Mouse (Mus musculus): ENCODE data around the gene Ppp3ca. TPM values are rescaled to one million over a fixed set of nuclear protein-coding genes. Genes with fewer than 3 reads are reported as not detected.
A peak's percentile ranks its signal among the peaks of the same experiment; 100 is the strongest.

Gene Ppp3ca
- polyA plus RNA-seq (2016; fragmentation: Nextera tagmentation; extraction: Ambion mirVana) = 110 and 119 TPM in 2 replicates

GRCm38 (mm10) chr3:136670110-136670359, at the start of gene Ppp3ca:
Ppp3ca (plus strand) TSS chr3:136670124.
- ATAC-seq (ENCODE audit: insufficient number of reproducible peaks, insufficient read depth, low FRiP score, low TSS enrichment, low read depth) = no peak
- 0% methylated on average over 11 of the region's 43 CpGs for WGBS
- peak within 1 kb of the TSS; percentile 84 for H3K9ac ChIP-seq (replicated peaks)

GRCm38 (mm10) chr3:136640544-136641230, 29.2 kb upstream of the Ppp3ca start:
- 76% methylated on average over 5 of the region's 5 CpGs for WGBS
- no peak overlapping the region for H3K4me2 ChIP-seq
- no peaks in the 10 kb centered on the region for H3K27me3 ChIP-seq
- H3K4me3 ChIP-seq (replicated peaks) = no peak overlapping the region
- ATAC-seq (ENCODE audit: insufficient number of reproducible peaks, insufficient read depth, low FRiP score, low TSS enrichment, low read depth) = no peak
- H3K27ac ChIP-seq = no peak overlapping the region
- no peaks in the 10 kb centered on the region for H3K4me1 ChIP-seq (replicated peaks)
- no peaks in the 10 kb centered on the region for H3K36me3 ChIP-seq
- no peaks in the 10 kb centered on the region for H3K9me3 ChIP-seq
- no peak overlapping the region for H3K9ac ChIP-seq (replicated peaks)

More at GRCm38 (mm10) chr3:136670110-136670359, at the start of gene Ppp3ca:
- Histone ChIP-seq H3K27ac (peak within 1 kb of the TSS; percentile 96), H3K9me3 (no peaks in the 10 kb centered on the region), H3K4me3 (replicated peaks) (peak within 1 kb of the TSS; percentile 84), H3K4me1 (replicated peaks) (peaks cover 22% of the 10 kb centered on the region), H3K36me3 (no peaks in the 10 kb centered on the region), H3K27me3 (no peaks in the 10 kb centered on the region), H3K4me2 (peak within 1 kb of the TSS; percentile 75)

GRCm38 (mm10) chr3:136650966-136651365, 19.0 kb upstream of the Ppp3ca start:
- Histone ChIP-seq H3K9me3 (no peaks in the 10 kb centered on the region), H3K4me1 (replicated peaks) (no peaks in the 10 kb centered on the region), H3K27ac (no peak overlapping the region), H3K27me3 (no peaks in the 10 kb centered on the region), H3K9ac (replicated peaks) (no peak overlapping the region), H3K4me2 (no peak overlapping the region), H3K4me3 (replicated peaks) (no peak overlapping the region), H3K36me3 (no peaks in the 10 kb centered on the region)
- ATAC-seq (ENCODE audit: insufficient number of reproducible peaks, insufficient read depth, low FRiP score, low TSS enrichment, low read depth) = no peak
- WGBS = 69% methylated on average over 4 of the region's 4 CpGs

- H3K9ac ChIP-seq (replicated peaks) = no peak overlapping the region
- no peaks in the 10 kb centered on the region for H3K27me3 ChIP-seq
- no peaks in the 10 kb centered on the region for H3K9me3 ChIP-seq
- H3K36me3 ChIP-seq = no peaks in the 10 kb centered on the region
- no peak for ATAC-seq (ENCODE audit: insufficient number of reproducible peaks, insufficient read depth, low FRiP score, low TSS enrichment, low read depth)
- no peak overlapping the region for H3K27ac ChIP-seq
- H3K4me1 ChIP-seq (replicated peaks) = no peaks in the 10 kb centered on the region
- 43% methylated on average over 6 of the region's 6 CpGs for WGBS
- H3K4me2 ChIP-seq = no peak overlapping the region
- no peak overlapping the region for H3K4me3 ChIP-seq (replicated peaks)
Measured at GRCm38 (mm10) chr3:136651496-136651895, 18.4 kb upstream of the Ppp3ca start.

- H3K27me3 ChIP-seq = no peaks in the 10 kb centered on the region
- WGBS = 83% methylated on average over 3 of the region's 3 CpGs
- H3K4me1 ChIP-seq (replicated peaks) = no peaks in the 10 kb centered on the region
- H3K9me3 ChIP-seq = no peaks in the 10 kb centered on the region
- no peak overlapping the region for H3K9ac ChIP-seq (replicated peaks)
- no peaks in the 10 kb centered on the region for H3K36me3 ChIP-seq
- H3K4me3 ChIP-seq (replicated peaks) = no peak overlapping the region
- no peak overlapping the region for H3K4me2 ChIP-seq
- no peak for ATAC-seq (ENCODE audit: insufficient number of reproducible peaks, insufficient read depth, low FRiP score, low TSS enrichment, low read depth)
- no peak overlapping the region for H3K27ac ChIP-seq
Measured at GRCm38 (mm10) chr3:136656460-136657035, 13.4 kb upstream of the Ppp3ca start.

GRCm38 (mm10) chr3:136658681-136659080, 11.2 kb upstream of the Ppp3ca start:
- no peak overlapping the region for H3K27ac ChIP-seq
- no peak overlapping the region for H3K4me3 ChIP-seq (replicated peaks)
- no peak overlapping the region for H3K9ac ChIP-seq (replicated peaks)
- H3K4me1 ChIP-seq (replicated peaks) = no peaks in the 10 kb centered on the region
- ATAC-seq (ENCODE audit: insufficient number of reproducible peaks, insufficient read depth, low FRiP score, low TSS enrichment, low read depth) = no peak
- no peaks in the 10 kb centered on the region for H3K9me3 ChIP-seq
- H3K27me3 ChIP-seq = no peaks in the 10 kb centered on the region
- WGBS = 84% methylated on average over 2 of the region's 2 CpGs
- no peaks in the 10 kb centered on the region for H3K36me3 ChIP-seq
- no peak overlapping the region for H3K4me2 ChIP-seq

- Histone ChIP-seq H3K36me3 (no peaks in the 10 kb centered on the region), H3K27me3 (no peaks in the 10 kb centered on the region)
Measured at GRCm38 (mm10) chr3:136665119-136665518, 4.8 kb upstream of the Ppp3ca start.

GRCm38 (mm10) chr3:136668072-136668471, 1.9 kb upstream of the Ppp3ca start:
- 77% methylated on average over 2 of the region's 2 CpGs for WGBS
- ATAC-seq (ENCODE audit: insufficient number of reproducible peaks, insufficient read depth, low FRiP score, low TSS enrichment, low read depth) = no peak
- H3K27me3 ChIP-seq = no peaks in the 10 kb centered on the region

More at GRCm38 (mm10) chr3:136665119-136665518, 4.8 kb upstream of the Ppp3ca start:
- H3K27ac ChIP-seq = no peak overlapping the region
- peaks cover 3% of the 10 kb centered on the region; the same call in 1 of the 2 replicates for H3K4me1 ChIP-seq (replicated peaks)
- no peak overlapping the region for H3K4me3 ChIP-seq (replicated peaks)
- ATAC-seq (ENCODE audit: insufficient number of reproducible peaks, insufficient read depth, low FRiP score, low TSS enrichment, low read depth) = no peak
- H3K9me3 ChIP-seq = no peaks in the 10 kb centered on the region
- WGBS = 84% methylated on average over 1 of the region's 1 CpGs
- no peak overlapping the region for H3K9ac ChIP-seq (replicated peaks)
- no peak overlapping the region for H3K4me2 ChIP-seq

GRCm38 (mm10) chr3:136669231-136670109, 454 bp upstream of the Ppp3ca start:
- H3K4me3 ChIP-seq (replicated peaks) = peak overlapping the region; percentile 84
- peak overlapping the region; percentile 96 for H3K27ac ChIP-seq
- H3K27me3 ChIP-seq = no peaks in the 10 kb centered on the region
- WGBS = under 1% methylated on average over 51 of the region's 56 CpGs
- no peaks in the 10 kb centered on the region for H3K36me3 ChIP-seq
- ATAC-seq (ENCODE audit: insufficient number of reproducible peaks, insufficient read depth, low FRiP score, low TSS enrichment, low read depth) = peak; percentile 96
- peak overlapping the region; percentile 84 for H3K9ac ChIP-seq (replicated peaks)
- H3K4me2 ChIP-seq = peak overlapping the region; percentile 70
- peaks cover 22% of the 10 kb centered on the region for H3K4me1 ChIP-seq (replicated peaks)
- no peaks in the 10 kb centered on the region for H3K9me3 ChIP-seq

More at GRCm38 (mm10) chr3:136668072-136668471, 1.9 kb upstream of the Ppp3ca start:
- Histone ChIP-seq H3K36me3 (no peaks in the 10 kb centered on the region), H3K9ac (replicated peaks) (no peak overlapping the region), H3K9me3 (no peaks in the 10 kb centered on the region), H3K4me2 (no peak overlapping the region), H3K4me1 (replicated peaks) (peaks cover 13% of the 10 kb centered on the region), H3K27ac (no peak overlapping the region), H3K4me3 (replicated peaks) (no peak overlapping the region)

- Histone ChIP-seq H3K4me3 (replicated peaks) (peak overlapping the region; percentile 84), H3K9ac (replicated peaks) (peak overlapping the region; percentile 84), H3K4me1 (replicated peaks) (peaks cover 22% of the 10 kb centered on the region), H3K36me3 (no peaks in the 10 kb centered on the region), H3K4me2 (peak overlapping the region; percentile 75), H3K9me3 (no peaks in the 10 kb centered on the region), H3K27me3 (no peaks in the 10 kb centered on the region), H3K27ac (peak overlapping the region; percentile 96)
- peak; percentile 32; the same call in 1 of the 2 replicates for ATAC-seq (ENCODE audit: insufficient number of reproducible peaks, insufficient read depth, low FRiP score, low TSS enrichment, low read depth)
- under 1% methylated on average over 79 of the region's 92 CpGs for WGBS
Measured at GRCm38 (mm10) chr3:136670360-136671131, 622 bp downstream of the Ppp3ca start.

Measured in limb, embryonic 12.5 days (tissue).